Mouse (Mus musculus) liver, embryonic 16.5 days (tissue): ENCODE data around the gene Arsk. TPM values are rescaled to one million over a fixed set of nuclear protein-coding genes. Genes with fewer than 3 reads are reported as not detected.

Experiments used
- ATAC-seq: fragments of 200-750 bp; cut with Nextera tagmentation; 2 replicates; pipeline ENCODE4 v1.8.0; 2017; ENCODE audit warnings: low read depth, mild to moderate bottlenecking, moderate number of reproducible peaks, moderate library complexity
- H3K27ac ChIP-seq: fragments of 300-500 bp; sonication (generic); 2 replicates; pipeline ENCODE4 v1.5.1; 2014; ENCODE audit warnings: mild to moderate bottlenecking, low read length
- H3K27me3 ChIP-seq: fragments of 300-500 bp; sonication (generic); 2 replicates; pipeline ENCODE4 v1.6.1; 2014; ENCODE audit warnings: low read depth, low read length, mixed read lengths; ENCODE audit not compliant: control insufficient read depth, insufficient read depth
- H3K36me3 ChIP-seq: fragments of 300-500 bp; sonication (generic); 2 replicates; pipeline ENCODE4 v1.6.1; 2014; ENCODE audit warnings: mild to moderate bottlenecking; ENCODE audit not compliant: control insufficient read depth, insufficient read depth
- H3K4me1 ChIP-seq: fragments of 300-500 bp; sonication (generic); 2 replicates; pipeline ENCODE4 v1.6.1; 2014; ENCODE audit warnings: low read depth, low read length, mixed read lengths; ENCODE audit not compliant: control insufficient read depth
- H3K4me2 ChIP-seq: fragments of 300-500 bp; sonication (generic); 2 replicates; pipeline ENCODE4 v1.6.1; 2014; ENCODE audit warnings: low read depth, low read length, mixed read lengths
- H3K4me3 ChIP-seq: fragments of 300-500 bp; sonication (generic); 2 replicates; pipeline ENCODE4 v1.5.1; 2014; ENCODE audit warnings: low read depth, mild to moderate bottlenecking, low read length
- H3K9ac ChIP-seq: fragments of 300-500 bp; sonication (generic); 2 replicates; pipeline ENCODE4 v1.6.1; 2014; ENCODE audit warnings: low read depth, low read length
- H3K9me3 ChIP-seq: fragments of 300-500 bp; sonication (generic); replicated peaks from 2 replicates; pipeline ENCODE4 v1.6.1; 2016; ENCODE audit warnings: low read length; ENCODE audit not compliant: control insufficient read depth
- whole genome bisulfite sequencing: fragments of 180-500 bp; shearing (Covaris S2); extraction: QIAGEN DNeasy Blood & Tissue Kit; methylation state at CpG from one replicate; pipeline ENCODE4 v1.1.7; 2014; ENCODE audit not compliant: insufficient replicate concordance; 5-methylcytosine and 5-hydroxymethylcytosine counted together
- polyA plus RNA-seq: library from polyadenylated mRNA; unstranded; fragments of >200 nt; fragmentation: Nextera tagmentation; extraction: Ambion mirVana; gene quantifications from 2 replicates; pipeline ENCODE4 v1.2.1, GENCODE M21; 2015

Gene Arsk
- polyA plus RNA-seq, 1 experiment from 2014 or later, result 2.5 TPM

GRCm38 (mm10) chr13:76074323-76074722 is 24.1 kb downstream of the Arsk start:
- no peak overlapping the region for H3K27ac ChIP-seq
- no peaks in the 10 kb centered on the region for H3K36me3 ChIP-seq
- H3K9me3 ChIP-seq, result no peaks in the 10 kb centered on the region
- no peak overlapping the region for H3K4me3 ChIP-seq
- ATAC-seq, result no peak
- no peaks in the 10 kb centered on the region for H3K27me3 ChIP-seq
- H3K9ac ChIP-seq, result no peak overlapping the region
- no peak overlapping the region for H3K4me2 ChIP-seq
- H3K4me1 ChIP-seq, result no peaks in the 10 kb centered on the region
- WGBS, result 24% methylated on average over 1 of the region's 1 CpGs

GRCm38 (mm10) chr13:76064363-76064945 is 34.0 kb downstream of the Arsk start:
- H3K4me3 ChIP-seq, result no peak overlapping the region
- ATAC-seq, result no peak
- H3K4me2 ChIP-seq, result no peak overlapping the region
- H3K9me3 ChIP-seq, result no peaks in the 10 kb centered on the region
- no peak overlapping the region for H3K9ac ChIP-seq
- H3K27me3 ChIP-seq, result no peaks in the 10 kb centered on the region
- WGBS, result 79% methylated on average over 13 of the region's 13 CpGs
- H3K27ac ChIP-seq, result no peak overlapping the region
- H3K4me1 ChIP-seq, result no peaks in the 10 kb centered on the region
- no peaks in the 10 kb centered on the region; the same call in 1 of the 2 replicates for H3K36me3 ChIP-seq

GRCm38 (mm10) chr13:76063548-76063947 is 34.9 kb downstream of the Arsk start:
- no peak overlapping the region for H3K27ac ChIP-seq
- 78% methylated on average over 4 of the region's 4 CpGs for WGBS

GRCm38 (mm10) chr13:76062569-76062968 is 35.9 kb downstream of the Arsk start:
- no peak overlapping the region for H3K9ac ChIP-seq
- 77% methylated on average over 3 of the region's 3 CpGs for WGBS
- no peak overlapping the region for H3K4me2 ChIP-seq
- no peak overlapping the region for H3K4me3 ChIP-seq
- H3K9me3 ChIP-seq, result no peaks in the 10 kb centered on the region
- no peaks in the 10 kb centered on the region; the same call in 1 of the 2 replicates for H3K36me3 ChIP-seq
- H3K27ac ChIP-seq, result no peak overlapping the region
- no peak for ATAC-seq
- 0 out of 2 replicates have a peak, but pooled peaks cover under 1% of the 10 kb centered on the region for H3K27me3 ChIP-seq
- H3K4me1 ChIP-seq, result no peaks in the 10 kb centered on the region

More at GRCm38 (mm10) chr13:76063548-76063947, 34.9 kb downstream of the Arsk start:
- Histone ChIP-seq H3K27me3 (no peaks in the 10 kb centered on the region), H3K4me2 (no peak overlapping the region), H3K36me3 (no peaks in the 10 kb centered on the region; the same call in 1 of the 2 replicates), H3K4me3 (no peak overlapping the region), H3K9me3 (no peaks in the 10 kb centered on the region), H3K9ac (no peak overlapping the region), H3K4me1 (no peaks in the 10 kb centered on the region)
- no peak for ATAC-seq

GRCm38 (mm10) chr13:76062126-76062525 is 36.3 kb downstream of the Arsk start:
- Histone ChIP-seq H3K27ac (no peak overlapping the region), H3K36me3 (no peaks in the 10 kb centered on the region; the same call in 1 of the 2 replicates), H3K9me3 (no peaks in the 10 kb centered on the region), H3K9ac (no peak overlapping the region), H3K27me3 (0 out of 2 replicates have a peak, but pooled peaks cover 2% of the 10 kb centered on the region), H3K4me3 (no peak overlapping the region), H3K4me1 (no peaks in the 10 kb centered on the region; the same call in 1 of the 2 replicates), H3K4me2 (no peak overlapping the region)
- ATAC-seq, result no peak
- 76% methylated on average over 3 of the region's 3 CpGs for WGBS

- Histone ChIP-seq H3K4me2 (no peak overlapping the region), H3K27me3 (peaks cover 19% of the 10 kb centered on the region), H3K4me1 (peaks cover 24% of the 10 kb centered on the region), H3K9ac (no peak overlapping the region), H3K27ac (no peak overlapping the region), H3K9me3 (no peaks in the 10 kb centered on the region), H3K36me3 (no peaks in the 10 kb centered on the region; the same call in 1 of the 2 replicates), H3K4me3 (no peak overlapping the region)
- no peak for ATAC-seq
- 74% methylated on average over 4 of the region's 4 CpGs for WGBS
Observed at GRCm38 (mm10) chr13:76059591-76059990, 38.9 kb downstream of the Arsk start.

- H3K4me2 ChIP-seq, result peak overlapping the region; percentile 100
- peaks cover 19% of the 10 kb centered on the region for H3K27me3 ChIP-seq
- H3K9ac ChIP-seq, result no peak overlapping the region
- 56% methylated on average over 10 of the region's 10 CpGs for WGBS
- H3K9me3 ChIP-seq, result no peaks in the 10 kb centered on the region
- H3K4me1 ChIP-seq, result peaks cover 26% of the 10 kb centered on the region
- no peaks in the 10 kb centered on the region; the same call in 1 of the 2 replicates for H3K36me3 ChIP-seq
- peak overlapping the region; percentile 70; the same call in 1 of the 2 replicates for H3K4me3 ChIP-seq
- no peak overlapping the region for H3K27ac ChIP-seq
- no peak for ATAC-seq
Observed at GRCm38 (mm10) chr13:76057267-76058069, 41.0 kb downstream of the Arsk start.

- Histone ChIP-seq H3K4me1 (peaks cover 26% of the 10 kb centered on the region), H3K36me3 (no peaks in the 10 kb centered on the region), H3K4me3 (peak within 1 kb of the TSS; percentile 70), H3K9me3 (no peaks in the 10 kb centered on the region), H3K27ac (peak within 1 kb of the TSS; percentile 74), H3K4me2 (peak within 1 kb of the TSS; percentile 100), H3K9ac (peak within 1 kb of the TSS; percentile 59), H3K27me3 (peaks cover 19% of the 10 kb centered on the region)
- 19% methylated on average over 10 of the region's 10 CpGs for WGBS
- ATAC-seq, result no peak
Observed at GRCm38 (mm10) chr13:76056896-76057266, 41.6 kb downstream of the Arsk start, which contains the start of gene Gpr150. Gene Gpr150 (minus strand): TSS chr13:76056996.

- Histone ChIP-seq H3K4me2 (peak overlapping the region; percentile 100), H3K27me3 (peaks cover 19% of the 10 kb centered on the region), H3K27ac (peak overlapping the region; percentile 74; the same call in 1 of the 2 replicates), H3K9me3 (no peaks in the 10 kb centered on the region), H3K36me3 (no peaks in the 10 kb centered on the region), H3K4me1 (peaks cover 26% of the 10 kb centered on the region), H3K9ac (peak overlapping the region; percentile 59), H3K4me3 (peak overlapping the region; percentile 70)
- under 1% methylated on average over 34 of the region's 34 CpGs for WGBS
- peak; percentile 81 for ATAC-seq
Observed at GRCm38 (mm10) chr13:76056261-76056724, 42.2 kb downstream of the Arsk start.
